Comparison of ENCODE assay signal across 26 mouse cellular contexts in the genomic region with DNA sequence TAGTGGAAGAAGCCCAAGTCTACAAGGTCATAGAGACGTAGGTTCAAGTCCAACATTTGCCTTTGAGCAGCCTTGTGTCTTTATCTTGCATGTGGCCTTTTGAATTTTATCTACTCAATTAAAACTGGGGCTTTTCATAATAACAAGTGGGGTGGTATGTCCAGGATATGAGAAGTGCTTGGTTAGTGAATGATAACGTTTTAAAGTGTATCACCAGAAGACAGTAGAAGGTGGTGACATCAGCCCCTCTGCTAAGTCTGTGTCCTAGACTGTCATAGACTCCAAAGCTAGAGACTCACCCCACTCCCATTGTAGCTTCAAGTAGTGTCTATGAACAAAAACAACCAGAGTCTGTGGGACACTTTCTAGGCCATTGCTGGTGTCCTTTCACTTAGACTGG. TPM values are rescaled to one million over a fixed set of nuclear protein-coding genes. Genes with fewer than 3 reads are reported as not detected.
"Had no signal": no experiment of that assay in that cellular context is flagged by ENCODE, and none has a peak within 500 bp of the region (broad histone marks: within the 10 kb centered on the region; RNA-seq: fewer than 3 reads in every experiment).

No protein-coding gene starts in this region.

- DNase-seq: forebrain, postnatal 0 days; gastrocnemius, postnatal 14 days; gastrocnemius, postnatal 36 days; heart, adult 11 months; heart, adult 2 months; heart, postnatal 14 days; heart, postnatal 4 days; kidney, adult 18-20 months; kidney, adult 8-10 months; kidney, postnatal 10 days; kidney, postnatal 25 days; kidney, postnatal 4 days; left cerebral cortex, postnatal 4 days had no signal

- H3K4me2 ChIP-seq: heart, embryonic 11.5 days; heart, embryonic 13.5 days; heart, embryonic 15.5 days; hindbrain, embryonic 12.5 days; hindbrain, embryonic 14.5 days; intestine, embryonic 15.5 days; limb, embryonic 13.5 days; limb, embryonic 15.5 days had no signal

- H3K36me3 ChIP-seq: hindbrain, embryonic 10.5 days; hindbrain, embryonic 12.5 days; intestine, embryonic 15.5 days; limb, embryonic 13.5 days; limb, embryonic 15.5 days had no signal

- H3K4me1 ChIP-seq: hindbrain, embryonic 12.5 days; intestine, embryonic 15.5 days; limb, embryonic 13.5 days; limb, embryonic 15.5 days had no signal

- H3K4me3 ChIP-seq: heart, adult 2 months; heart, embryonic 13.5 days; heart, embryonic 15.5 days; hindbrain, embryonic 10.5 days; hindbrain, embryonic 12.5 days; intestine, embryonic 15.5 days; layer of hippocampus, adult 2 months; limb, embryonic 13.5 days; limb, embryonic 15.5 days had no signal

- H3K27ac ChIP-seq: heart, adult 2 months; heart, embryonic 13.5 days; heart, embryonic 15.5 days; hindbrain, embryonic 10.5 days; hindbrain, embryonic 12.5 days; hindbrain, embryonic 14.5 days; intestine, embryonic 15.5 days; layer of hippocampus, adult 2 months; limb, embryonic 13.5 days; limb, embryonic 15.5 days had no signal

- H3K9me3 ChIP-seq: heart, embryonic 13.5 days; heart, embryonic 15.5 days; hindbrain, embryonic 10.5 days; hindbrain, embryonic 12.5 days; intestine, embryonic 15.5 days; limb, embryonic 13.5 days; limb, embryonic 15.5 days had no signal

- H3K27me3 ChIP-seq: heart, embryonic 13.5 days; heart, embryonic 15.5 days; hindbrain, embryonic 12.5 days; intestine, embryonic 15.5 days; limb, embryonic 13.5 days; limb, embryonic 15.5 days had no signal

- H3K9ac ChIP-seq: forebrain, postnatal 0 days; heart, embryonic 13.5 days; heart, embryonic 15.5 days; hindbrain, embryonic 12.5 days; hindbrain, embryonic 14.5 days; intestine, embryonic 15.5 days; limb, embryonic 13.5 days; limb, embryonic 15.5 days had no signal

- ATAC-seq: forebrain, postnatal 0 days; hindbrain, embryonic 16.5 days; inflammation-experienced regulatory T-cells, adult 6 months; intestine, embryonic 15.5 days; intestine, postnatal 0 days had no signal

RNA-seq across cellular contexts. Expression of a gene that starts 42.0 kb away (rescaled TPM):
- polyA plus RNA-seq: inflammation-experienced regulatory T-cells, adult 6 months had no signal
